Mouse (Mus musculus) left cerebral cortex, postnatal 14 days (tissue): Measurements from ENCODE around the gene Slc25a25. TPM values are rescaled to one million over a fixed set of nuclear protein-coding genes. Genes with fewer than 3 reads are reported as not detected.

Experiments used
- DNase-seq, 2 experiments: peaks; one replicate each; pipeline ENCODE4 v3.0.0; 2021 to 2022; ENCODE audit warnings: low spot score in 2 of 2, mixed read lengths in 1 of 2
- intact Hi-C: fragments of 180-260 bp; cut with DNase I; formaldehyde crosslinking; loops from one replicate; pipeline ENCODE4 v1.15.1; 2025
- total RNA-seq, 2 experiments: library from RNA; stranded (reverse); gene quantifications; 2 replicates each; pipeline ENCODE4 v1.2.3; 2021

The Slc25a25 gene
- total RNA-seq, 2 experiments from 2014 or later, result 52.1 to 55.4 TPM

GRCm38 (mm10) chr2:32437612-32438166, 13.6 kb downstream of the Slc25a25 start:
- intact Hi-C loops, result no loop called here
- no peak for DNase-seq

DNA sequence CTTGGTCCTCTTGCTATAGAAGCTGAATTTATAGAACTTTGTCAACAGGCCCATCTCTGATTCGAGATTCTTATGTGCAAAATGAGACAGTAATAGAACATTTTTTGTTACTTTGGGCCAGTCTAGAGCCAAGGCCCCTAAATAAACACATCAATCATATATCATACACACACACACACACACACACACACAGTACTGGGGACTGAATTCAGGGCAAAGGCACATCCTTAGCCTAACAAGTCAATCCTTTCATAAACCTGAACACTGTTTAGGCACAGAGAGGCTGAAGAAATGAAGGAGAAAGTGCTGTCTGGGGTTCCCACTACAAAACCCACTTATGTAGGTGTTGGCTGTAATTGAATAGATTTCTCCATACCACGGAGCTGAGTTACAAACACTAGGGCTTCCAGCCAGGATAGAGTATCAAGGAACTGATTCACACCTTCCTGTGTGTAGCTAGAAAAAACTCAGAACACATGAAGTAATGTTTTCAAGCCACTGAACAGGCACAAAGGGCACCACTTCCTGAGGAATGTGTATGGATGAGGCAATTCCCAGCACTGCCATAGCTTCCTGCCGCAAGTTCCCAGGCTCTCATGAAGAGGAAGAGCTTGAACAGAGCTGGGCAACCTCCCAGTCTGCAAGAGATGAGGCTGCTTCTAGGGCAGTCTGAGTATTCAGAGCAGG, 14.4 kb downstream of the Slc25a25 start:
- DNase-seq, result no peak
- intact Hi-C loops, result no loop called here

- intact Hi-C loops, result no loop called here
- DNase-seq, result peak; percentile 87 to 95
Observed at GRCm38 (mm10) chr2:32430701-32431676, 20.3 kb downstream of the Slc25a25 start.

GRCm38 (mm10) chr2:32429215-32429891, 21.9 kb downstream of the Slc25a25 start:
- no peak for DNase-seq
- intact Hi-C loops, result no loop called here

- DNase-seq, result peak; percentile 74 to 89
Observed at GRCm38 (mm10) chr2:32428262-32428722, 23.0 kb downstream of the Slc25a25 start.

GRCm38 (mm10) chr2:32427720-32428119, 23.5 kb downstream of the Slc25a25 start:
- intact Hi-C loops, result no loop called here
- no peak for DNase-seq

More at GRCm38 (mm10) chr2:32428262-32428722, 23.0 kb downstream of the Slc25a25 start:
- intact Hi-C loops, result no loop called here

- DNase-seq, result no peak
- intact Hi-C loops, result no loop called here
Observed at GRCm38 (mm10) chr2:32426141-32426540, 25.1 kb downstream of the Slc25a25 start.

DNA sequence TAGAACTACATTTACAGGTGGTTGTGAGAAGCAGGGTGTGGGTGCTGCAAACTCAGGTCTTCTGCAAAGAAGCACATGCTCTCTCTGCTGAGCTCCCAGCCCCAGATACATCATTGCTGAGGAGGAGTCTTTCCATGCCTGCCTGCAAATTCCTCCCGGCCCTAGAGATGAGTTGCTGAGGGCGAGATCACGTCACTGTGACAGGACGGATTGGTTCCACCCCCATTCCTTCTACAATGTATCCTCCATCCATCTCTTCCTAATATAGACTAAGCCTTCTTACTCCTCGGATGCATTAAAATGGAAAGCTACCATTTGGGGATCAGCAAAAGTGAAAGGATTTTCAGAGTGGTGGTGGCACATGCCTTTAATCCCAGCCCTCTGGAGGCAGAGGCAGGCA, 25.7 kb downstream of the Slc25a25 start:
- intact Hi-C loops, result no loop called here

GRCm38 (mm10) chr2:32424796-32425195, 26.4 kb downstream of the Slc25a25 start:
- no peak for DNase-seq
- intact Hi-C loops, result no loop called here

More for the DNA sequence above, 25.7 kb downstream of the Slc25a25 start:
- peak; percentile 55 to 57 for DNase-seq

DNA sequence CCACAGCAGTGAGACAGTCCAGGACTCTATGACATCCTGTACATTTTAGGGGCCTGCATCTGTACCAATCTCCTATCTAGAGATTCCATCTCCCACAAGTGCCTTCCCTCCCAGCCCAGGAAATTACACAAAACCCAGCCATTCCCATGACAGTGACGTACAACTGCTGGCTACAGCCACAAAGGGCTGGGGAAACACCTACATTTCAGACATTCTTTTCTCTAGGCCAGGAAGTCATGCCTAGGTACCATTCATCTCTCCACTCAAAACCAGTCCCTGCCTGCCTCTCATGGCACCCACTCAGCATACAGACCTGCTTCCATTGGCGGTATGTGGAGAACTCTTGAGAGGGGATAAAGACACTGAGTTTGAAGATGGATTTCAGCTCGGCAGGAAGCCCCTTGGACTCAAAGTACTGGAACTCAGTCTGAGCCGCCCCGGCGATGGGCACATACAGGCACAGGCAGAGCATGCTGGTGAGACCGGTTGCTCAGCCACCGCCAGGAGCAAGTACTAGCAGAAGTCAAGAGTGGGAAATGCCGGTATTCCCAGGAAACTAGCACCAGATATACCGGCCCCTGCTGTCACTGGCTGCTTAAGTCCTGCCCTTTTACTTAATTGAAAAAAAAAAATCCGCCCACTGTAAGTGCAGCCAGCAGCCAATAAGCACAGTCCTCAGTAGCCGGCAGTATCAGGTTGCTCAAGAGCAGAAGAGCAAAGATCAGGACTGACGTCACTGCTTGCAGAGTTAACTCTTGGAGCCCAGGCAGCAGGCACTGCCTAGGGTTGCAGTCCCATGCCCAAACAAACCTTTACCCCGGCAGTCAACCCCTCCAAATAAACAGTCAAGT, 27.5 kb downstream of the Slc25a25 start:
- intact Hi-C loops, result no loop called here
- peak in 1 of 2 experiments; percentile 47 for DNase-seq

DNA sequence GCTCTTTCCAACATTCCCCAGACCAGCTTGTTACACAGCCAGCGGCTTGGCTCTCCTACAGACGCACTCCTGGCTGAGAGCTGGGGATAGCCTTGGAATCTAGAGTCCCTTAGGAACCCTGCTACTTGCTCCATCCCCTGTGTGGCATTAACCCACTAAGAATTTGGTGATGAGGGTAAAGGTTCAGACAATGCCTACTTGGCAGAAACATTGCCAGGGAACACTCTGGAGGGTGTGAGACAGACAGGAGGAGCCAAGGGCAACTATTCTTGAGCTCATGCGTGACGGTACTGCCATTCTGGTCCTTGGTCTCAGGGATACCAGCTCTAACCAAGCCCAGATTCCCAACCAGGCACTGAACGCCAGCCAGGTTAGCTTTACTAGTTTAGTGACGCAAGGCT, 29.4 kb downstream of the Slc25a25 start:
- DNase-seq, result no peak
- intact Hi-C loops, result no loop called here

DNA sequence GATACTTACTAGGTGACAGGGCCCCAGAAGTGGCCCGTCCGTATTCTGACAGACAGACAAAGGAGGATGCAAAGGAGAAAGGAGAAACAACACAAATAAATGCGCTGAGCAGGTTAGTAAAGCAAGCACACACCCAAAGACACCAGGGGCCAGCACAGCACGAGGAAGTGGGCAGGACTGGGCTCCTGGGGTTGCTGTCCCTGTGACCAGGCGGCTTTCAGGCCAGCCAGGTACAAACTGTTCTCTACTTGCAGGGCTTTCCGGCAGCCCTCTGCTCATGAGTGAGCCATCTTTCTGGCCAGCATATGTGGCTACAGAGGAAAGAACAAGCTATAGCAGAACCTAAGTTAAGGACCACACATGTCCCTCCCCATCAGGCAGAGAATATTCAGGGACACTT, 30.6 kb downstream of the Slc25a25 start:
- intact Hi-C loops, result no loop called here
- DNase-seq, result no peak

DNA sequence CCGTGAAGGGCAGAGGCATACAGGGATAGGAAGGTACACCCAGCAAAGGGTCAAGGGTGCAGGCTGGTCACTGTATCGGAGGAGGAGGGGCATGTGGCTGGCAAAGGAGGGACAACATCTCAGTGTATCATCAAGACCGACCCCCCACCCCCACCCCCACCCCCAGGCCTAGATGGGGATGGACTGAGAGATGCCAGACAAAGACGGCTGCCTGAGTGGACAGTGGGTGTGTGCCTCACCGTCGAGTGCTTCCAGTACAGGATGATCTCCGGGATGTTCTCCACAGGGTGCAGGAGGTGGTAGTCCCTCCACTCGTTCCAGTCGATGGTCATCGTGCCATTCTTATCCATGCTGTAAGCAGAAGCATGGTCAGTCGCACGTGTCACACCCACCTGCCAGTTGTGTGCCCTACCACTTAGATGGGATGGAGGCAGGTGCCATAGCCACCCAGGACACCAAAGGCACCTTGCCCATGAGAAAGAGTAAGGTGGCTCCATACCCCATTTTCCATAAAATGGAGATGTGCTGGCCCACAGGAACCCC, 31.1 kb downstream of the Slc25a25 start:
- intact Hi-C loops, result no loop called here
- no peak for DNase-seq

- intact Hi-C loops, result no loop called here
- no peak for DNase-seq
Observed at GRCm38 (mm10) chr2:32419359-32419758, 31.9 kb downstream of the Slc25a25 start.

GRCm38 (mm10) chr2:32418430-32419151, 32.7 kb downstream of the Slc25a25 start:
- intact Hi-C loops, result no loop called here
- no peak for DNase-seq

GRCm38 (mm10) chr2:32417486-32417885, 33.8 kb downstream of the Slc25a25 start:
- no peak for DNase-seq
- intact Hi-C loops, result no loop called here

GRCm38 (mm10) chr2:32416556-32416955, 34.7 kb downstream of the Slc25a25 start:
- intact Hi-C loops, result no loop called here
- no peak for DNase-seq

- DNase-seq, result no peak
- intact Hi-C loops, result no loop called here
Observed at GRCm38 (mm10) chr2:32415801-32416200, 35.4 kb downstream of the Slc25a25 start.
